ENCODE assay signal across 39 mouse cellular contexts in genomic region chr9:20210812-20211211, GRCm38 (mm10). TPM values are rescaled to one million over a fixed set of nuclear protein-coding genes. Genes with fewer than 3 reads are reported as not detected.
"Had no signal": no experiment of that assay in that cellular context is flagged by ENCODE, and none has a peak within 500 bp of the region (broad histone marks: within the 10 kb centered on the region; RNA-seq: fewer than 3 reads in every experiment).

No protein-coding gene starts in this region.

- DNase-seq: cerebellum, adult 9-10 months; cerebellum, adult 9-11 months; cerebellum, postnatal 10 days; cerebellum, postnatal 14 days; cerebellum, postnatal 25 days; cerebellum, postnatal 36 days; embryo, embryonic 11 days; forebrain, postnatal 0 days; gastrocnemius, adult 2 months; gastrocnemius, postnatal 10 days; gastrocnemius, postnatal 14 days; gastrocnemius, postnatal 25 days; gastrocnemius, postnatal 36 days; heart, adult 11 months; heart, adult 18-20 months; heart, adult 2 months had no signal

- H3K27ac ChIP-seq: embryonic facial prominence, embryonic 10.5 days; embryonic facial prominence, embryonic 12.5 days; embryonic facial prominence, embryonic 13.5 days; embryonic facial prominence, embryonic 15.5 days; forebrain, embryonic 10.5 days; forebrain, embryonic 12.5 days; forebrain, embryonic 13.5 days; forebrain, embryonic 15.5 days; gastrocnemius, adult 2 months; heart, adult 2 months had no signal

- H3K9ac ChIP-seq: embryonic facial prominence, embryonic 12.5 days; embryonic facial prominence, embryonic 13.5 days; embryonic facial prominence, embryonic 15.5 days; forebrain, embryonic 12.5 days; forebrain, embryonic 13.5 days; forebrain, embryonic 15.5 days; forebrain, postnatal 0 days had no signal

- H3K27me3 ChIP-seq: embryonic facial prominence, embryonic 12.5 days; embryonic facial prominence, embryonic 13.5 days; embryonic facial prominence, embryonic 15.5 days; forebrain, embryonic 12.5 days; forebrain, embryonic 13.5 days; forebrain, embryonic 15.5 days had no signal

- H3K4me3 ChIP-seq: embryonic facial prominence, embryonic 10.5 days; embryonic facial prominence, embryonic 12.5 days; embryonic facial prominence, embryonic 13.5 days; embryonic facial prominence, embryonic 15.5 days; erythroblast, embryonic 14.5 days; forebrain, embryonic 10.5 days; forebrain, embryonic 12.5 days; forebrain, embryonic 13.5 days; forebrain, embryonic 15.5 days; gastrocnemius, adult 2 months; heart, adult 2 months had no signal

- H3K36me3 ChIP-seq: embryonic facial prominence, embryonic 10.5 days; embryonic facial prominence, embryonic 12.5 days; embryonic facial prominence, embryonic 13.5 days; embryonic facial prominence, embryonic 15.5 days; forebrain, embryonic 10.5 days; forebrain, embryonic 12.5 days; forebrain, embryonic 15.5 days had no signal

- H3K4me1 ChIP-seq: embryonic facial prominence, embryonic 10.5 days; embryonic facial prominence, embryonic 12.5 days; embryonic facial prominence, embryonic 13.5 days; embryonic facial prominence, embryonic 15.5 days; forebrain, embryonic 10.5 days; forebrain, embryonic 12.5 days; forebrain, embryonic 13.5 days; forebrain, embryonic 15.5 days had no signal

- H3K9me3 ChIP-seq: embryonic facial prominence, embryonic 12.5 days; embryonic facial prominence, embryonic 15.5 days had no signal

RNA-seq across cellular contexts. Expression of gene Olfr871, which starts 1.2 kb away (rescaled TPM):
- total RNA-seq: common myeloid progenitor, adult 5-6 weeks; forebrain, postnatal 0 days; gastrocnemius, adult 18-20 months; gastrocnemius, adult 2 months; gastrocnemius, adult 8-10 months; gastrocnemius, postnatal 10 days; gastrocnemius, postnatal 14 days; gastrocnemius, postnatal 25 days; gastrocnemius, postnatal 36 days; gastrocnemius, postnatal 4 days; granulocyte monocyte progenitor cell, adult 5-6 weeks; heart, adult 18-20 months; heart, adult 2 months; heart, adult 8-10 months had no signal
- polyA plus RNA-seq: cortical plate, adult 2 months; embryonic facial prominence, embryonic 10.5 days; embryonic facial prominence, embryonic 11.5 days; embryonic facial prominence, embryonic 12.5 days; embryonic facial prominence, embryonic 13.5 days; embryonic facial prominence, embryonic 14.5 days; embryonic facial prominence, embryonic 15.5 days; erythroblast, embryonic 14.5 days; forebrain, embryonic 10.5 days; forebrain, embryonic 11.5 days; forebrain, embryonic 12.5 days; forebrain, embryonic 13.5 days; forebrain, embryonic 14.5 days; forebrain, embryonic 15.5 days; forebrain, embryonic 16.5 days; forebrain, postnatal 0 days; frontal cortex, adult 2 months; gonadal fat pad, adult 2 months; heart, adult 2 months had no signal

RNA-seq across cellular contexts. Expression of gene Olfr872, which starts 26.1 kb away (rescaled TPM):
- total RNA-seq: common myeloid progenitor, adult 5-6 weeks; forebrain, postnatal 0 days; gastrocnemius, adult 18-20 months; gastrocnemius, adult 2 months; gastrocnemius, adult 8-10 months; gastrocnemius, postnatal 10 days; gastrocnemius, postnatal 14 days; gastrocnemius, postnatal 25 days; gastrocnemius, postnatal 36 days; gastrocnemius, postnatal 4 days; granulocyte monocyte progenitor cell, adult 5-6 weeks; heart, adult 18-20 months; heart, adult 2 months; heart, adult 8-10 months had no signal
- polyA plus RNA-seq: cortical plate, adult 2 months; embryonic facial prominence, embryonic 10.5 days; embryonic facial prominence, embryonic 11.5 days; embryonic facial prominence, embryonic 12.5 days; embryonic facial prominence, embryonic 13.5 days; embryonic facial prominence, embryonic 14.5 days; embryonic facial prominence, embryonic 15.5 days; erythroblast, embryonic 14.5 days; forebrain, embryonic 10.5 days; forebrain, embryonic 11.5 days; forebrain, embryonic 12.5 days; forebrain, embryonic 13.5 days; forebrain, embryonic 14.5 days; forebrain, embryonic 15.5 days; forebrain, embryonic 16.5 days; forebrain, postnatal 0 days; frontal cortex, adult 2 months; gonadal fat pad, adult 2 months; heart, adult 2 months had no signal

RNA-seq across cellular contexts. Expression of gene Olfr870, which starts 37.0 kb away (rescaled TPM):
- total RNA-seq: common myeloid progenitor, adult 5-6 weeks; forebrain, postnatal 0 days; gastrocnemius, adult 18-20 months; gastrocnemius, adult 2 months; gastrocnemius, adult 8-10 months; gastrocnemius, postnatal 10 days; gastrocnemius, postnatal 14 days; gastrocnemius, postnatal 25 days; gastrocnemius, postnatal 36 days; gastrocnemius, postnatal 4 days; granulocyte monocyte progenitor cell, adult 5-6 weeks; heart, adult 18-20 months; heart, adult 2 months; heart, adult 8-10 months had no signal
- polyA plus RNA-seq: cortical plate, adult 2 months; embryonic facial prominence, embryonic 10.5 days; embryonic facial prominence, embryonic 11.5 days; embryonic facial prominence, embryonic 12.5 days; embryonic facial prominence, embryonic 13.5 days; embryonic facial prominence, embryonic 14.5 days; erythroblast, embryonic 14.5 days; forebrain, embryonic 10.5 days; forebrain, embryonic 11.5 days; forebrain, embryonic 12.5 days; forebrain, embryonic 13.5 days; forebrain, embryonic 14.5 days; forebrain, embryonic 15.5 days; forebrain, embryonic 16.5 days; forebrain, postnatal 0 days; frontal cortex, adult 2 months; gonadal fat pad, adult 2 months; heart, adult 2 months had no signal
